Mouse (Mus musculus) small intestine, adult 10 weeks (tissue): ENCODE measurements around the gene Rdh13. TPM values are rescaled to one million over a fixed set of nuclear protein-coding genes. Genes with fewer than 3 reads are reported as not detected.

Experiments used
- polyA plus RNA-seq: library from polyadenylated mRNA; stranded (reverse); fragments of 350-450 nt; fragmentation: Illumina TruSeq; extraction: RNeasy Lipid Tissue Mini Kit (QIAGEN cat#74804); gene quantifications from one replicate; pipeline ENCODE4 v1.2.3, GENCODE M21; 2014; ENCODE audit warnings: low replicate concordance

Gene Rdh13
- polyA plus RNA-seq = 7.0 TPM

GRCm38 (mm10) chr7:4445216-4445791 lies at the start of gene Rdh13:
Rdh13 (minus strand) TSS chr7:4445649.

GRCm38 (mm10) chr7:4460576-4461434 lies 15.4 kb upstream of the Rdh13 start, which contains the start of gene Eps8l1:
Eps8l1 (plus strand) TSS chr7:4460674.

GRCm38 (mm10) chr7:4397730-4398129 lies 47.7 kb downstream of the Rdh13 start, which contains the start of gene Gp6:
Gp6 (minus strand) TSS chr7:4397744.

Other genes starting within 250 kb of the Rdh13 start
- 9.0 TPM for gene Lilra5, start 207.9 kb downstream of the Rdh13 start, polyA plus RNA-seq
- gene Ncr1, start 107.9 kb downstream of the Rdh13 start, polyA plus RNA-seq = 0.89 TPM
- gene Gp6, start 47.9 kb downstream of the Rdh13 start, polyA plus RNA-seq = 0.52 TPM
- 0.11 TPM for gene Eps8l1, start 15.0 kb upstream of the Rdh13 start, polyA plus RNA-seq
- gene Ppp1r12c, start 56.0 kb upstream of the Rdh13 start, polyA plus RNA-seq = 4.6 TPM
- gene Tnnt1, start 70.7 kb upstream of the Rdh13 start, polyA plus RNA-seq = 0.85 TPM
- not detected for gene Tnni3, start 78.6 kb upstream of the Rdh13 start, polyA plus RNA-seq
- not detected for gene Dnaaf3, start 86.8 kb upstream of the Rdh13 start, polyA plus RNA-seq
- 1.1 TPM for gene Syt5, start 101.9 kb upstream of the Rdh13 start, polyA plus RNA-seq
- 19.6 TPM for gene Ptprh, start 158.4 kb upstream of the Rdh13 start, polyA plus RNA-seq
- gene Tmem86b, start 185.8 kb upstream of the Rdh13 start, polyA plus RNA-seq = 28.1 TPM
- 11.5 TPM for gene Ppp6r1, start 213.4 kb upstream of the Rdh13 start, polyA plus RNA-seq
- not detected for gene Hspbp1, start 239.4 kb upstream of the Rdh13 start, polyA plus RNA-seq
- not detected for gene Brsk1, start 245.0 kb upstream of the Rdh13 start, polyA plus RNA-seq